Mouse (Mus musculus) ZHBTc4 (cell line): ENCODE results near the gene Fam136a.
"Not testable (repeated sequence)": the region's sequence is repeated elsewhere in the genome, so short reads cannot be mapped to it uniquely, and the experiment has no call there.

Source experiments
- DNase-seq: peaks from one replicate; pipeline ENCODE4 v3.0.0-alpha.2; 2011; ENCODE audit warnings: low read depth, low spot score

Fam136a gene

GRCm38 (mm10) chr6:86366125-86366852 is 843 bp downstream of the Fam136a start:
- DNase-seq, result peak; percentile 43

DNA sequence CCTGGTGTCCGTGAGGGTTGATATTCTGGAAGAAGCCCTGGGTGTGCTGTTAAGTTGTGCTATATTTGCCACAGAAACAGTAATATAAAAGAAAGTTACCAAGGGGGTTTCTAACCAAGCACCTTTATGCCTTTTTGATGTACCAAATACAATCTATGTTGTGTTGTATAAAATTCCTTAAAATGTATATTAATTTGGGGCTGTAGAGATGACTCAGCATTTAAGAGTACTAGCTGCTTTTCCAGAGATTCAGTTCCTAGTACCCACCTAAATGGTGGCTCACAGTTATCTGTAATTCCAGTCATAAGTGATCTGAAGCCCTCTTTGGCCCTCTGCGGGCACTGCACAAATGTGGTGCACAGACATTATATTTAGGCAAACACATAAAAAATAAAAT is 1.4 kb downstream of the Fam136a start:
- DNase-seq, result no peak

DNA sequence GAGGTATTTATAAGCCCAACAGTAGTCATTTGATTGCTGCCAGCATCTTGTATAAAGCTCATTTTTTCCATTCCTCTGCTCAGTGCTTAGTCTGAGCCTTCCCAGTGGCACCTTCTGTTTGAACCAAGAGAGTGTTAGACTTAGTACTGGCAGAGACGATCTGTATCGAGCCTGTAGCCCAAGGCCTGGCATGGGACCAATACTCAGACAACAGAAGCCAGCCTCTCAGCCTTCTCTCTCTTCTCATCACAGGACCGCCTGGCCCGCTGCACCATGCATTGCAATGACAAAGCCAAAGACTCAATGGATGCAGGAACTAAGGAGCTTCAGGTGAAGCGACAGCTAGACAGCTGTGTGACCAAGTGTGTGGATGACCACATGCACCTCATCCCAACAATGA is 3.0 kb downstream of the Fam136a start:
- no peak for DNase-seq

DNA sequence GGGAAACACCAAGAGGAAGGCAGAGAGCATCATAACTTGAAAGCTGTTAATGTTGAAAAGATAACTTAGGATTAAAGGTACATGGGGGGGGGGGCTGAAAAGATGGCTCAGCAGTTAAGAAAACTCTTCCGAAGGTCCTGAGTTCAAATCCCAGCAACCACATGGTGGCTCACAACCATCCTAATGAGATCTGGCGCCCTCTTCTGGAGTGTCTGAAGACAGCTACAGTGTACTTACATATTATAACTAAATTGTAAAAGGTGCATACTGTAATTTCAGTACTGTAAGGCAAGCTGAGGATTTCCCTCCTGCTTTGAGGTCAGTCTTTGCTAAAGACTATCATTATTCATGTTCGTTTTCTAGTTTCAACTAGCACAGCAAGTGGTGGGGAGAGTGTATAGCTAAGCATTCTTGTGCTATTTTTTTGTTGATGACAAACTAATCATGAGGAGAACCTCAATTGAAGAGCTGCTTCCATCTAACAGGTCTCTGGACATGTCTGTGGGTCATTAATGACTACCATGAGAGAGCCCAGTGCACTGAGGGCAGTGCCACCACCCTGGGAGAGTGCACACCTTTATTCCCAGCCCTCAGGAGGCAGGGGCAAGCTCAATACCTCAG is 4.8 kb downstream of the Fam136a start:
- peak; percentile 57 for DNase-seq

DNA sequence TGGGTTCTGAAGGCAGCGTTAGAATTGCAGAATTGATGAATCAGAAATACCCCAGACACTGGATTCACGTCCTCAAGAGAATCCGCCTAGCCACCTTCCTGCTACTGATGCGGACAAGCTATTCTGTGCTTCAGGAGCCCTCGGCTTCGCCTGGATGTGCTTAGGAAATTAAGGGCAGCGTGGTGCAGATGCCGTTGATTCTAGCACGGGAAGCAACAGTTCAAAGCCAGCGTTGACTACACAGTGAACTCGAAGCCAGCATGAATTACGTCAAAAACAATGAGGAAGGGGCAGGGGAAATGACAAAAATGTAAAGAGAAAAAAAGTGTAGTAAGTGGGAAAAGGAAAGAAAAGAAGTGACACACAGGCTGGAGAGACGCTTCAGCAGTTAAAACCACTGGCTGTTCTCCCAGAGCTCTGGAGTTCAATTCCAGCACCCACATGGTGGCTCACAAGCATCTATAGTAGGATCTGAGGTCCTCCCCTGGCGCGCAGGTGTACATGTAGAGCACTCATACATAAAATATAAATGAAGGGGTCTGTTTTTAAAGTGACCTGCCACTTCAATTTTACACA is 5.4 kb downstream of the Fam136a start, which contains the start of gene Snrpg:
Gene Snrpg (plus strand): TSS at position 541 of the 576 bp plus-strand sequence.
- DNase-seq, result peak; percentile 25

DNA sequence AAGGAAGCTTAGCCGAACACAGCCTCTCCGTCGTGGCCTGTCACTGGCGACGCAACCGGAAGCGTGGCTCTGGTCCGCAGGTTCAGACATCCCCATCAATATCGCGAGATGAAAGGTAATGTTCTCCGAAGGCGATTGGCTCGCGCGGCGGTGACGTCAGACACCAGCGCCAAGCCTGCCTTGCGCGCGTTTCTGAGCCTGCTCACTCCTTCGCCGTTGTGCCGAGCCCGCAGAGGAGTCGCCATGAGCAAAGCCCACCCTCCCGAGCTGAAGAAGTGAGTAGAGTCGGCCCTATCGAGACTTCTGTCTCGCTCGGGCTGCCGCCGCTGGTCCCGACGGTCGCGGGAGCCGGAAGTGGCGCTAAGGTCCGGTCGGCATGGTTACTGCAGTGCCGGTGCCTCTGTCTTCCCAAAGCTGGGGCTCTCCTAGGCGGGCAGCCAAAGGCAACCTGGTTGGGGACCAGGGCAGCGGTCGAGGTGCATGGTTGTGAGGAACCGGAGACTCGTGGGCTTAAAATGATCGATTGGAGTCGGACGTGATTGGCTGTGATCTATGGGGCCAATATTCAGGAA is 6.0 kb downstream of the Fam136a start:
- DNase-seq, result peak; percentile 98

GRCm38 (mm10) chr6:86371950-86372516 is 6.6 kb downstream of the Fam136a start:
- DNase-seq, result no peak

DNA sequence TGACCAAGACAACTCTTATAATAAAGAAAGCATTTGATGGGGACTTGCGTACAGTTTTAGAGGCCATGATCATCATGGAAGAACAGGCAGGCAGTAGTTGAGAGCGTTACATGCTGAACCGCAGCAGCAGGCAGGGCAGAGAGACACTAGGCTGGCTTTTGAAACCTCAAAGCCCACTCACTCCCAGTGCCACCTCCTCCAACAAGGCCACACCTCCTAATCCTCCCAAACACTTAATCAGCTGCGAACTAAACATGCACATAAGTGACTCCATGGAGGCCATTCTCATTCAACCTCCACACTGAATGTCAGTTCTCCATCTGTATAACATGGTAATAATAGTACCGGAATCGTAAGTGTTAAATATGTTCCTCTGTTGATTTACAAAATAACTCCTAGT is 8.1 kb downstream of the Fam136a start:
- DNase-seq, result peak; percentile 54

DNA sequence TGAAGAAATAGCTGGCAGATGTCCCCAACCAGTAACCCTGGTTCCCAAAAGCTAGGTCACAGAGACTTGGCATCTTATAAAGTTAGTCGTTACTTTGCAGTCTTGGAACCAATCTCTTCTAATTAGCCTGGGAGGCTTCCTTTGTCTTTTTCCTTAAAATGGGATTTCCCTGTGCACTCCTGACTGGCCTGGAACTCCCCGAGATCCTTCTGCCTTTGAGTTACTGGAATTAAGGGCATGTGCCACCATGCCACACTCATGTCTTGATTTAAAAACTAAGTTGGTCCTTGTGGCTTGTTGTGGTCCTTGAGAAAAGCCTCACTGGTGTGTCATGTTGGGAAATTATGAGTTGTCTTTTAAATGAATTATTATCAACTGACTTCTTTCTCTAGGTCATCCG is 12.9 kb downstream of the Fam136a start:
- DNase-seq, result no peak

GRCm38 (mm10) chr6:86380112-86380511 is 14.7 kb downstream of the Fam136a start:
- DNase-seq, result not testable (repeated sequence)

DNA sequence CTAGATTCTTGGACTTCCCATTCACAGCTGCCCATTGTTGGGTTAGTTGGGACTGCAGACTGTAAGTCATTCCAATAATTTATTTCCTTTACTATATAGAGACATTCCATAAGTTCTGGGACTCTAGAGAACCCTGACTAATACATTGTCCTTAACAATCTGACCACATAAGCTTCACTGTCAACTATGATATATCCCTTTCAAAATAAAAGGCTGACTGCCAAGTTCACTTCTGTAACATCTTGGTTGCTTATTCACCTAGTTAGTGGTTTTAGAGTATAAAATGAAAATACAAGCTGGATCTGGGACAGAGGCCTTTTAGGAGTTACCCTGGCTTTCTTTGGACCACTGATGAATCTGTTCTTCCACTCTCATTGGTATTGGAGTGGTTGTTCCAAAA is 17.1 kb downstream of the Fam136a start:
- DNase-seq, result no peak

- DNase-seq, result no peak
Observed at GRCm38 (mm10) chr6:86383370-86383769, 17.9 kb downstream of the Fam136a start.

DNA sequence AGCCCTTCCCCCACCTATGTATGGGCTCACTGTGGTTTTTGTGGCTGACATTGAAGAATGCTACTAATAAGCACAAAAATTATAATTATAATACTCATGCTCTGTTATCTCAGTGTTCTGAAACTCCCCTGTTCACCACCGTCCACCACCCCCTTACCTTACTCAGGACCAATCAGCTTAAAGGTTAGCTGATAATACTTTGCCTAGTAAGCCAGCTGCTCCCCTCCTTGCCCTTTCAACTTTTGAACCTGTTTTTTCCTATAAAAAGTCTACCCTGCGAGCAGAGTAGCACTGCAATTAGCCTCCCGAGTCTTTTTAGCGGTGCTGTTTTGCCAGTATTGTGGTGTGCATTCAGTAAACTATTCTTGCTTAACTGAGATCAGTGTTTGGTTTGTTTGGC is 19.2 kb downstream of the Fam136a start:
- no peak for DNase-seq

DNA sequence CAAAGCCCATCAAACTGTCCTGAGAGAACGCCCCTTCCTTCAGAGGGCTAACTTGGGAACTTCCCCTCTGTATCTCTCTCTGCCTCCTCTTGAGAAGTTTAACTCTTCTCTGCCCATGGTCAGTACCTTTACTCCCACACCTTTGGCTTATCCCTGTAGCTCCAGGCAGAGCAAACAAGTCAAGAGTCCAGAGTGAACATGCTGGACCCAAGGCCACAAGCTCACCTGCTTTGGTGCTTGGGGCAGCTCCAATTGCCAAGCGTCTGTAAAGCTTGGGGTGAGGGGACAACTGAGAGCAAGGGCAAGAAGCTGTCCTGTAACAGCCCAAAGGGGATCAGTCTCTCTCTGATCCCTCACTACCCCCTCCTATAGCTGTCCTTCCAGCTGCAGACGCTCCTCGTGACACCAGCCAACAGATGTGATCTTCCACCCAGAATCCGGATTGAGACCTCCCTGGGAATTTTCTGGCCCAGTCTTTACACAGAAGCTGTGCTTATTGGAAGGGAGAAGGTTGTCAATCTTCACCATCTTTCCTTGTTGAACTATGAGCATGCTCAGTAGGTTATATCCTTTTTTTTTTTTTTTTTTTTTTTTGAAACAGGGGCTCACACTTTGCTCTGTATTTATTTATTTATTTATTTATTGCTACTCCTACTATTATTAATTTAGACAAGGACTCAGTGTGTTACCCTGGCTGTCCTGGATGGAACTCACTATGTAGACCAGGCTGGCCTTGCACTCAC is 20.1 kb downstream of the Fam136a start:
- no peak for DNase-seq

DNA sequence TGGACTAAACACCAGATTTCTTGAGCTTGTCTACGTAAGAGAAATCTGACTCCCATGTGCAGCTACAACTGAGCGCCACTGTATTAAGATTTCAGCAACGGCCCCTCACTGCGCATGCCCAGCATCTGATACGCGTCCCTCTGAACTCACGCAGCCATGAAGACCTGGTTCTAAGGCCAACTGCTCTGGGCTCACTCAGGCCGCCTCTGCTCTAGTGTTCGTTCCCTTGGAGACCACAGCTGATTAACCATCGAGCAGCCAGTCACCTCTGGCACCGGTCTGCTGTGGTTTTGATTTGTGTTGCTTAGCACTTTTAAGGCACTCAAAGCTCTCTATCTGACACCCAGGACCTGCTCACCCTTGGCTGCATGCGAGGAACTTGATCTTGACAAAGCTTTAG is 21.9 kb downstream of the Fam136a start:
- no peak for DNase-seq

DNA sequence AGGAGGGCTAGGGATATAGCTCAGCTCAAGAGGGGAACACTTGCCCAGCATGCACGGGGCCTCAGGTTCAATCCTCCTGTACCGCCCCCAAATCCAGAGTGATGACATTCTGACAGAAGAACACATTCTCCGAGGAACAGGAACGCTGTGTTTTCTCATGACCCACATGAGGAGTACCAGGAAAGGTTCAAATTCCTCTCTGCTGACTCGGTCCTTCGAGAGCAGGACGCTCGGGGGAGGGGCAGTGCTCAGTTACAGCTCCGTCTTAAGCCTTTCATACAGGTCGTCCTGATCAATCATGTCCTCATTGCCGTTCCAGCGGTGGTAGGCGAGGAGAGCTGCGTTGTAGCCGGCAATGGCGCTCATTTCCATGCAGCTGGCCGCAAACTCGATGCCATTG is 23.0 kb downstream of the Fam136a start:
- no peak for DNase-seq

GRCm38 (mm10) chr6:86391326-86391725 is 25.9 kb downstream of the Fam136a start:
- no peak for DNase-seq

DNA sequence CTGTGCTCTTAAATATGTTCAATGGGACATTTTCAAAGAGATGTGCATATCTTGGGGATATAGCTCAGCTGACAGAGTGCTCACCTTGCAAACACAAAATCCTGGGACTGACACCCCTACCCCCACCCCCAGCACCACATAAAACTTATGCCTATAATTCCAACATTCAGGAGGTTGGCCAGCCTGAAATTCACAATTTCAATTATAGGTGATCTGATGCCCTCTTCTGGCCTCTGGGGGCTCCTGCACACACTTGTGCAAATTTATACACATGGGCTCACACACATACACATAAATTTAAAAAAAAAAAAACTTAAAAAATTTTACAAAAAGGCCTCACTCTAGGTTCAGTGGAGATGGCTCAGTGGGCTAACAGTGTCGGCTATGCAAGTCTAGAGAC is 27.7 kb downstream of the Fam136a start:
- no peak for DNase-seq

- no peak for DNase-seq
Observed at GRCm38 (mm10) chr6:86394078-86394720, 28.8 kb downstream of the Fam136a start.

DNA sequence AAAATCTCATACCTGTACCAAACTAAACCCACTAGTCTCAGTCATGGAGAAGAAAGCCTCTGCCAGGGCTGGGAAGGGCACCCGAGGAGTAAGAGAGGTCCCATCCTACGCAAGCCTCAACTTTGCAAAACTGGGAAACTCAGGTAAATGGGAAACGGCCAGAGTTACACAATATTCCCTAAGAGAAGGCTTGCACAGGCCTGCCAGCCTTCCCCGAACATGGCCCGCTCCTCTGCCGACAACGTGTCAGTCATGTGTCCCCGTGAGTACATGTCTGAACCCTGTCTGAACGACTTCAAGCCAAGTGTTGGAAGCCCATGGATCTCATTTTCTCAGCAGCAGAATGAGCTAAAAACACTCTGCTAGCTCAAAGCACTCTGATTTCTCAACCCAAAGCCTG is 29.6 kb downstream of the Fam136a start:
- DNase-seq, result no peak

DNA sequence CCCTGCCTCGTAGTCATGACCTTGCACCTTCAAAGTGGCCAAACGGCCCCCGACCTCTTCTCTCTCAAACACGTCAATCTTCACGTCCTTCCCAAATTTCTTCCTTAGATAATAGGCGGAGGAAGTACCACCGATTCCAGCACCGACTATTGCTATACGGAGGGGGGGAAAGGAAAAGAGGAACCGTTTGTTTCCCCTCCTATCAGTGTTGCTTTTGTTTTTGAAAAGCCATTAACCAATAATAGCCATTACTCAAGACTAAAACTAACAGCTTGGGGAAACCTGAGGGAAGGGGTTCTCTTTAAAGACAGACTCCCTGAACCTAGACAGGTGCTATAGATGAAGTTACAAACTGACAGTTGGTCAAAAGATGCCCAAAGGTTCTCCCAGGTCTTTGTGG is 30.5 kb downstream of the Fam136a start:
- no peak for DNase-seq
